Mouse (Mus musculus) hematopoietic stem cell, adult 5-6 weeks (primary cell): ENCODE measurements around the gene Rgs3. TPM values are rescaled to one million over a fixed set of nuclear protein-coding genes. Genes with fewer than 3 reads are reported as not detected.

ENCODE experiments used
- ATAC-seq, 2 experiments: fragments of 125-278 bp in 1 of 2; replicated peaks in 1 of 2; 2 replicates each; pipeline ENCODE4 v1.8.0; 2016 to 2017; ENCODE audit warnings: inconsistent platforms in 2 of 2, mild to moderate bottlenecking in 2 of 2, moderate number of reproducible peaks in 2 of 2, low read depth in 1 of 2, moderate TSS enrichment in 1 of 2; ENCODE audit not compliant: low FRiP score in 2 of 2, poor library complexity in 2 of 2, severe bottlenecking in 2 of 2, insufficient read depth in 1 of 2, low TSS enrichment in 1 of 2
- total RNA-seq: library from RNA; stranded (forward); fragments of 172-1452, 232-1000 nt; gene quantifications from 2 replicates; pipeline ENCODE4 v1.2.3, GENCODE M21; 2017

Rgs3 gene
- total RNA-seq, 1 experiment from 2014 or later = 23.7 TPM

GRCm38 (mm10) chr4:62735878-62736277, 176.2 kb downstream of the Rgs3 start:
- ATAC-seq = peak in 1 of 2 experiments; percentile 34; a peak in 1 of 4 replicates

- no peak for ATAC-seq
Observed at GRCm38 (mm10) chr4:62736421-62736820, 176.8 kb downstream of the Rgs3 start.

DNA sequence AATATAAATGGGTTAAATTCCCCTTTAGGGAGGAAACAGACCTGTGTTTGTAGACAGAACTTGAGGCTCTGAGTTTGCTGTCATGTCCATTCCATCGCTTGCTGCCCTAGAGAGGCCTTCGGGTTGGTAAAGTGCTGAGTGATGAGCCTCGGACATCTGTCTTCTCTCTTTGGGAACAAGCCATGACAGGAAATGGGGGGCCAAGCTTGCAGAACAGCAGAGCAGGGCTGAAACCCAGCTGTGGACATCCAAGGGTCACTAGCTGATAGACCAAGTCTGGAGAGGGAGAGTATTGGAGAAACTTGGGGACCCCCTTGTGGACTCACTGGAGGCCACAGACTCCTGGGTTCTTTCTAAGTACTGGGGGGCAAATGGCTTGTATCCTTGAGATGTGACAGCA, 177.3 kb downstream of the Rgs3 start:
- no peak for ATAC-seq

DNA sequence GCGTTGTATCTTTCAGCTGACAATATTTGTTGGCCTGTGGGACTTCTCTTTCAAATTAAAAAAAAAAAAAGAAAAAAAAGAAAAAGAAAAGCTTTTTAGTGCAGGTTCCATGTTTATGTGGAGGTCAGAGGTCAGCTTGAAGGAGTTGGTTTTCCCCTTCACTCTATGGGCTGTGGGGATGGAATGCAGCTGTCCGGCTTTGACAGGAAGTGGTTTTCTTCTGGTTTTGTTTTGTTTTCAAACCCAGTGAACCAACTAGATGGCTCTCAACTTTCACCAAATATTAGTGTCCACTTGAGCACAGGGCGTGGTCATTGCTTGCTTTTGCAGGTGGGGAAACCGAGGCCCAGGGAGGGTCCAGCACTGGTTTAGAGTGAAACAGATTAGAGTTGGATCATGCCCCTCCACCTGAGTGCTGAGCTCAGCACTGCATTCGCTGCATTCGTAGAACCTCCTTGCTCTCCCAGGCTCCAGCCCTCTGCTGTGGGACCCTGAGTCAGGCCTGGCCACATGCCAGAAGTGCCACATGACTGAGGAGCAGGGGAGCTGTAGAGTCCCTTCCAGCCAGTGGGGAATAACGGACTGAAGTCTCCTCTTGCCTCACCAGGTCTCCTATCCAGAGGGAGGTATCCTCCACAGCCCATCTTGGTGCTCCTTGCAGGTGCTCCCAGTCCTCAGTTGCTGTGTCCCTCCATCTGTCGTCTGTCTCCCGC, 178.5 kb downstream of the Rgs3 start:
- peak; percentile 40 to 46 for ATAC-seq

GRCm38 (mm10) chr4:62738996-62739395, 179.3 kb downstream of the Rgs3 start:
- no peak for ATAC-seq

GRCm38 (mm10) chr4:62739591-62739990, 179.9 kb downstream of the Rgs3 start:
- no peak for ATAC-seq

- ATAC-seq = no peak
Observed at GRCm38 (mm10) chr4:62740282-62741054, 180.8 kb downstream of the Rgs3 start.

GRCm38 (mm10) chr4:62741055-62741453, 181.4 kb downstream of the Rgs3 start:
- ATAC-seq = no peak

- no peak for ATAC-seq
Observed at GRCm38 (mm10) chr4:62741601-62742000, 182.0 kb downstream of the Rgs3 start.

GRCm38 (mm10) chr4:62742885-62743760, 183.5 kb downstream of the Rgs3 start:
- ATAC-seq = no peak

GRCm38 (mm10) chr4:62744534-62744956, 184.9 kb downstream of the Rgs3 start:
- no peak for ATAC-seq

- no peak for ATAC-seq
Observed at GRCm38 (mm10) chr4:62744985-62745638, 185.5 kb downstream of the Rgs3 start.

Other genes with a start within 250 kb of the Rgs3 start
- 51.0 and 68.2 TPM in 2 replicates for gene Fkbp15, start 199.3 kb upstream of the Rgs3 start, total RNA-seq
- gene Slc31a1, start 199.1 kb upstream of the Rgs3 start, total RNA-seq = 11.9 and 14.7 TPM in 2 replicates
- gene Cdc26, start 151.2 kb upstream of the Rgs3 start, total RNA-seq = 106 and 205 TPM in 2 replicates
- 18.6 and 19.6 TPM in 2 replicates for gene Prpf4, start 151.1 kb upstream of the Rgs3 start, total RNA-seq
- gene Rnf183, start 124.6 kb upstream of the Rgs3 start, total RNA-seq = not detected in 2 replicates
- 4.0 and 5.8 TPM in 2 replicates for gene Wdr31, start 89.0 kb upstream of the Rgs3 start, total RNA-seq
- gene Bspry, start 79.8 kb upstream of the Rgs3 start, total RNA-seq = 0.94 and 1.2 TPM in 2 replicates
- 3.1 and 3.3 TPM in 2 replicates for gene Hdhd3, start 56.4 kb upstream of the Rgs3 start, total RNA-seq
- gene Alad, start 39.9 kb upstream of the Rgs3 start, total RNA-seq = 28.8 and 35.6 TPM in 2 replicates
- gene Pole3, start 34.8 kb upstream of the Rgs3 start, total RNA-seq = 72.7 and 78.2 TPM in 2 replicates
- not detected in 2 replicates for gene 4933430I17Rik, start 34.5 kb upstream of the Rgs3 start, total RNA-seq